Mouse (Mus musculus): ENCODE measurements around the gene Insig1.
A peak's percentile ranks its signal among the peaks of the same experiment; 100 is the strongest.

Insig1 gene

DNA sequence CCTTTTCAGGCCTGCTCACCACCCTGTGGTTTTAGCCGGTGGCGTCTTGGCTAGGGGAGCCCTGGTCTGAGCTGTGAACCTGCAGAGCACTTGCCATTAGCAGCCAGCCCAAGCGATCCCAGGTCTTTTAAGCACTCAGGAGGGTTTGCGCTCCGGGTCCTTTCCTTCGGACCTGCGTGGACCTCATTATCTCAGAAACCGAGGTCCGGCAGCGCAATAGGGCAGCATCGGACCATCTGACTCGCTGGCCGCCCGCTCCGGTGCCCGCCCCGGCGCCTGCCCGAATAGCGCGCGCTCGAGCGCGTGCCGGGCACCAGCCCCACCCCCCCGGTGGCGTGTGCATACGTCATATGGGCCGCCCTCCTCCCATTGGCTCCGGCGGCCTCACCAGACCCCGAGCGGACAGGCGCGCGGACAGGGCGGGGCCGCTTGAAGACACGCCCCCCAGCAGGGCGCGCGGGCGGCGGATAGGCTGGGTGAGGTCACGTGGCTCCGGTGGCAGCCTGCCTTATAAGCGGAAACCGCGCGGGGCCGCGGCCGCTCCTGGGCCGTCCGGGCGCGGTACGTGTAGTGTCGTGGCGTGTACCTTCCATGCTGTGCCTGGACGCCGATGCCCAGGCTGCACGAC lies at the start of gene Insig1:
TSS of gene Insig1 (plus strand) at position 536 of the 628 bp plus-strand sequence.
- DNase-seq (ENCODE audit: low spot score): peak; percentile 99

- no peak for DNase-seq (ENCODE audit: low spot score)
Observed at GRCm38 (mm10) chr5:28023452-28023851, 47.7 kb upstream of the Insig1 start.

GRCm38 (mm10) chr5:28031577-28032236 lies 39.5 kb upstream of the Insig1 start:
- DNase-seq (ENCODE audit: low spot score): no peak

DNA sequence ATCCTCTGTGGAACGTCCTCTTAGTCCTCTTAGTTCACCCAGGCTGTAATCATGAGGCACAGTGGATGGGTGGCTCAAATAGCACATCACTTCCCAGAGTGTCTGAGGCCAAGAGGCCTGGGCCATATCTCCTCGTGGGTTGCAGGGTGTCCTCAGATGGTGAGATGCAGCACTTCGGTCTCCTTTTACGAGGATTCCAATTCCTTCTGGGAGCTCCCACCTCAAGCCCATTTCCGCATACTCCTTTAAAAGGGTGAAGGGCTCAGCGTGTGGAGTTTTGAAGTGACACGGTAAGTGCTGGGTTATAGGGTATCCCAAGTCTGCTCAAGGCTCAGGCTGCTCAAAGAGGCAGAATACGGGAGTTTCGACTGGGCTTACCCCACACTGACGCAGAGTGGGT lies 38.3 kb upstream of the Insig1 start:
- no peak for DNase-seq (ENCODE audit: low spot score)

GRCm38 (mm10) chr5:28033281-28033680 lies 37.9 kb upstream of the Insig1 start:
- no peak for DNase-seq (ENCODE audit: low spot score)

DNA sequence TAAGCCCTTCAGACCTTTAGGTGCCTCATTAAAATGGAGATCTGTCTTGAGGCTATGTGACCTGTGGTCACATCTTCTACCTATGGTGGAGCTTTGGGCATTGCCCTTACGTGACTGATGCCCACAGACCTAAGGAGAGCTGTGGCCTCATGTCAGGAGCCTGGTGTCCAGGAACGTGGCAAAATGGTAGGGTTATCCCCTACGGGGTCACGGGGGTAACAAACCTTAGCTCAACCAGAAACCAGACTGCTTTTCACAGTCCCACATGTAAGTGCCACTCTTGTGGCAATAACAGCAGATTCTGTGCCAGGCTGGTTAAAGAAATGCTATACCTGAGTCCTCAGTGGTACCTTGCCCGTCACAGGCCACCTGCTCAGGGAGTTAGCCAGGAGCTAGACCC lies 37.3 kb upstream of the Insig1 start:
- no peak for DNase-seq (ENCODE audit: low spot score)

GRCm38 (mm10) chr5:28036011-28036410 lies 35.2 kb upstream of the Insig1 start:
- no peak for DNase-seq (ENCODE audit: low spot score)

GRCm38 (mm10) chr5:28036518-28036917 lies 34.6 kb upstream of the Insig1 start:
- no peak for DNase-seq (ENCODE audit: low spot score)

DNA sequence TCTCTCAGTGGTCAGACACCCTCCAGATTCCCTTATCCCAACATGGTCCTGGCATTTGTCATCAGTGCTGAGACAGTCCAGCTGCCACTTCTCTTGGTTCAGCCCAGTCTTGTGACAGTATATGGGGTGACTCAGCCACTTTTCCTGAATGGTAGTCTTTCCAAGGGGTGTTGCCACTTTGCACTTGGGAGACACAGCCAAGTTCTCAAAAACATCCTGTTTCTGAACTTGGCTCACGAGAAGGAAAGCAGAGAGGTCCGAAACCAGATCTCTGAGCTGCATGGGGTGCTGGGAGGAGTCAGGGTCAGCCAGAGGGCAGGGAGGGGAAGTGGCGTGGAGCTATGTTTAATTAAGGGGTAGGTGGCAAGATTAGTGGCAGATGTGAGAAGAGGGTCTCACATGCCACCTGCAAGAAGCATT lies 34.0 kb upstream of the Insig1 start:
- no peak for DNase-seq (ENCODE audit: low spot score)

DNA sequence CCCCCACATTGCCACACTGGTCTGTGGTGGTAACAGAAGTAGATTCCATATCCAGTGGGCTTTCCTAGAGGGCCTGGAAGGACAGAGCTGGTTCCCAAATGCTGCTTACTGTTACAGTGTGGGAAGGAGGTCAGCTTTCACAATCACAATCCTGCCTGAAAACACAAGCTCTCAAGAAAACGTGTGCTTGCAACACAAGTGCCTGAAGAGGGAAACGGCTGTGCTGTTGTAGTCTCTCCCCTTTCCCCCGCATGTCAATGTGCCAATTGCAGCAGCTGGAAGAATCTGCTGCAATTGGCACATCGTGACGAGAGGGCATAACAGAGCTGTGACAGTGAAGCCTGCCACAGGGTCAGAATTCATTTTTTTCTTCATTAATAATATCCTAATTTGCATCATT lies 33.5 kb upstream of the Insig1 start:
- DNase-seq (ENCODE audit: low spot score): no peak

GRCm38 (mm10) chr5:28038115-28038514 lies 33.0 kb upstream of the Insig1 start:
- no peak for DNase-seq (ENCODE audit: low spot score)

- no peak for DNase-seq (ENCODE audit: low spot score)
Observed at GRCm38 (mm10) chr5:28039746-28040655, 31.2 kb upstream of the Insig1 start.

DNA sequence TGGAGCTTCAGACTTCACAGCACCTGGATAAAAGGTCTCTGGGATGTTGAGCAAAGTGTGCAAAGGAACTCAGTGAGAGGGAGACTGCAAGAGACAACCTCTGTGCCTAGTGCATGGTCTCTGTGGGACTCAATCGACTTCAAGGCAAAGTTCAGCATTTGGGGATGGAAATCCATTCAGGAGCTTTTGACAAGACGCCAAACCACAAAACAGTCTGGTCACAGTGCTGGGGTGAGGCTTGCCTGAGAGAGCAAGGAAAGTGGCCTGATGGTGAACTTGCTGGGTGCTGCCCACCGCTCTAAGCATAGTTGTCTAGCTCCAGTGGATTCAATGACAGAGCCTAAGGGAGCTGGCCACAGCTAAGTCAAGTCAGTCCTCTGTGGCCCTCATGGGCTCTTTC lies 30.4 kb upstream of the Insig1 start:
- DNase-seq (ENCODE audit: low spot score): no peak

DNA sequence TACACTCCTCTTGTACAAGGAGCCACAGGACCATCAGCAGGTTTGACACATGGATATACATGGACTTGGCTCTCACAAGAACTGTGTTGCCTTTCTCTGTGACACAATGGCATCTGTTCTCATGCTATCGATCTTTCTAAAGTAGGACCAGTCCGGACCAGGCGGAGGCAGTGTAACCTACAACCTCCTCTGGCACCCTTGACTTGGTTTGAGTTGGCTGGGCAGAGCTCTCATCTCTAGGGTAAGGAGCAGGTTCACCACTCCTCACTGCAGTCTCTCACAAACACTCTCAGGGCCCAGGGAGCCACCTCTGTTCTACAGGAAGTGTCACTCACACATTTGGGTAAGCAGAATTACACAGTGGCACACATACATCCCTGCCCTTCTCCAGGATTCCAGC lies 29.1 kb upstream of the Insig1 start:
- DNase-seq (ENCODE audit: low spot score): no peak

GRCm38 (mm10) chr5:28042779-28043178 lies 28.4 kb upstream of the Insig1 start:
- no peak for DNase-seq (ENCODE audit: low spot score)

- DNase-seq (ENCODE audit: low spot score): no peak
Observed at GRCm38 (mm10) chr5:28043386-28043785, 27.8 kb upstream of the Insig1 start.

- no peak for DNase-seq (ENCODE audit: low spot score)
Observed at GRCm38 (mm10) chr5:28046966-28047365, 24.2 kb upstream of the Insig1 start.

GRCm38 (mm10) chr5:28047961-28048360 lies 23.2 kb upstream of the Insig1 start:
- DNase-seq (ENCODE audit: low spot score): no peak

DNA sequence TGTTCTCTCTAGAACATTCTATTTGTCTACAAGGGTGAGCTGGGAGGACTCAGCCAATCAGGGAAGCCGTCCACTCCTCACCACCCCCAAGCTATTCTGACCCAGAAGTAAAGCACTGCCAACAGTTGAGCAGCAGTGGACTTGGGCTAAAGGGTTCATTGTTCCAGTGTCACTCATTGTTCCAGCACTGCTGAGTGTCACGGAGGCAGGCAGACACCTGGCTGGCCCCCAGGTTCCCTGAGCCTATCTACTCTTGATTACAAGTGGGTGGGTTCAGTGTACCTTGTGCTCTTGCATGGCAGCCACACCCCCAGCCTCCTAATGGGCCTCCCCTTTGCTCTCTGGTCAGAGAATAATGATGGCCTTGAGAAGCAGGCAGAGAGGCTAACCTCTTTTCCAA lies 15.7 kb upstream of the Insig1 start:
- DNase-seq (ENCODE audit: low spot score): no peak

DNA sequence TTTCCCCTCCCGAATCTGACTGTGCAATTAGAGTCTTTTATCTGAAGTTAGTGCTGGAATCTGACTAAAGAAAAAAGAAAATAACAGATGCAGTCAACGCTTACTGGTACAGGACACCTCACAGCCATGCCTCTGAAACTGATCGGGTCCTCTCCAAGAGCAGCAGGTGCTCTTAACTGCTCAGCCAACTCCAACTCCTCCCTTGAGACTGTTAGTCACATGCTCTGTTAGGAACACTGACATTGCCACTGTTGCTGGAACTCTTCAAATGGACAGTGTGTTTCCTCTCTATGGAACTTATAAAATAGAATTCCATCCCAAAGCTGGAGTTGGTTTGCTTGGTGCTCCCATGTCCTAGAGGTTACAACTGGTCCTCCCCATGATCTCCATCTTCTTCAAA lies 14.3 kb upstream of the Insig1 start:
- DNase-seq (ENCODE audit: low spot score): no peak

GRCm38 (mm10) chr5:28060506-28060905 lies 10.7 kb upstream of the Insig1 start:
- no peak for DNase-seq (ENCODE audit: low spot score)

- no peak for DNase-seq (ENCODE audit: low spot score)
Observed at GRCm38 (mm10) chr5:28061011-28061410, 10.2 kb upstream of the Insig1 start.

All from left cerebral cortex, adult 11 months (tissue).